ENCODE assay signal across 18 mouse cellular contexts in the genomic region with DNA sequence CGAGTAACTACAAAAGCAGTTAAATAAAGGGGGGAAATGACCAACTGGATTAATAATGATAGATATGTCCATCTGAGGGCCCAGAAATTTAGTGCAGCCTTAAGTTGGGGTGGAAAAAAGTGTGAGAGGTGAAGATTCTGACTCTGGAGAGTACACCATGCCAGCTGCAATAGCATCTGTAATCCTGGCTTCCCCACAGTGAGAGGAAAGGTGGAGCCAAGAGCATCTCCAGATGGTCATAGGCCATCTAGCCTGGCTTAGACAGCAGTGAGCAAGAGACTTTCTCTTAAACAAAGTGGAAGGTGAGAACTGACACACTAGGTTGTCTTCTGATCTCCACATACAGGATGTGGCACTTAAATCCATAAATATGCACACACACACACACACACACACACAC.
"Had no signal": no experiment of that assay in that cellular context is flagged by ENCODE, and none has a peak within 500 bp of the region (broad histone marks: within the 10 kb centered on the region; RNA-seq: fewer than 3 reads in every experiment).

No protein-coding gene starts in this region.

- H3K4me2 ChIP-seq: lung, embryonic 15.5 days; midbrain, embryonic 12.5 days; neural tube, embryonic 12.5 days; stomach, embryonic 15.5 days had no signal

- H3K36me3 ChIP-seq: lung, embryonic 15.5 days; midbrain, embryonic 12.5 days; neural tube, embryonic 12.5 days; stomach, embryonic 15.5 days had no signal

- H3K27me3 ChIP-seq: lung, embryonic 15.5 days; megakaryocyte, embryonic 14.5 days; midbrain, embryonic 12.5 days; neural tube, embryonic 12.5 days; stomach, embryonic 15.5 days had no signal

- DNase-seq: liver, postnatal 0 days; lung, adult 2 months; lung, postnatal 14 days; lung, postnatal 36 days; midbrain, embryonic 14.5 days; right cerebral cortex, postnatal 14 days; thymus, adult 2 months; thymus, postnatal 25 days; thymus, postnatal 4 days had no signal

- ATAC-seq: liver, postnatal 0 days; lung, postnatal 0 days; midbrain, embryonic 16.5 days had no signal

- H3K4me3 ChIP-seq: lung, embryonic 15.5 days; megakaryocyte, embryonic 14.5 days; midbrain, embryonic 12.5 days; neural tube, embryonic 12.5 days; stomach, embryonic 15.5 days had no signal

- H3K9me3 ChIP-seq: lung, embryonic 15.5 days; megakaryocyte, embryonic 14.5 days; midbrain, embryonic 12.5 days; neural tube, embryonic 12.5 days; stomach, embryonic 15.5 days had no signal

- H3K27ac ChIP-seq: lung, embryonic 15.5 days; macrophage; midbrain, embryonic 12.5 days; neural tube, embryonic 12.5 days; stomach, embryonic 15.5 days; stomach, postnatal 0 days had no signal

- H3K9ac ChIP-seq: liver, postnatal 0 days; lung, embryonic 15.5 days; midbrain, embryonic 12.5 days; neural tube, embryonic 12.5 days; stomach, embryonic 15.5 days had no signal

- H3K4me1 ChIP-seq: lung, embryonic 15.5 days; megakaryocyte, embryonic 14.5 days; midbrain, embryonic 12.5 days; neural tube, embryonic 12.5 days; stomach, embryonic 15.5 days had no signal
